Mouse (Mus musculus) ES-E14 (cell line): ENCODE measurements around the gene Dnajb5.

ENCODE experiments used
- HCFC1 ChIP-seq: IDR thresholded peaks from 2 replicates; pipeline ENCODE4 v1.6.1; 2012; ENCODE audit warnings: low read length, inconsistent platforms, borderline replicate concordance; ENCODE audit not compliant: insufficient read depth
- MAFK ChIP-seq: IDR thresholded peaks from 2 replicates; pipeline ENCODE4 v1.6.1; 2014; ENCODE audit warnings: mild to moderate bottlenecking, low read depth, low read length, inconsistent platforms; ENCODE audit not compliant: insufficient read depth
- ZC3H11A ChIP-seq: IDR thresholded peaks from 2 replicates; pipeline ENCODE4 v1.6.1; 2012; ENCODE audit warnings: low read depth, mild to moderate bottlenecking, inconsistent platforms, low read length, borderline replicate concordance
- ZNF384 ChIP-seq: IDR thresholded peaks from 2 replicates; pipeline ENCODE4 v1.6.1; 2012; ENCODE audit warnings: low read depth, low read length, inconsistent platforms

GRCm38 (mm10) chr4:43005765-43006164, 56.2 kb downstream of the Dnajb5 start:
- TF ChIP-seq MAFK, result no peak
- peak; percentile 60; the same call in 1 of the 2 replicates for TF ChIP-seq HCFC1
- no peak for TF ChIP-seq ZC3H11A
- peak; percentile 100 for TF ChIP-seq ZNF384
